Mouse (Mus musculus) brain, adult 2 months (tissue): ENCODE measurements at regions not wholly inside any gene's neighbourhood (a gene's known extent, or its start where the extent isn't known, plus 50 kb on each side); places are given as distances from the start of the nearest gene placed in this dataset.
"Not testable (repeated sequence)": the region's sequence is repeated elsewhere in the genome, so short reads cannot be mapped to it uniquely, and the experiment has no call there.

Experiments used
- DNase-seq: peaks from one replicate; pipeline ENCODE4 v3.0.0; 2011; ENCODE audit warnings: low read depth, low spot score

- DNase-seq: no peak
Observed at GRCm38 (mm10) chr4:22833851-22834440, 345.8 kb upstream of the Pou3f2 start.

GRCm38 (mm10) chr4:22803665-22804064 lies 315.5 kb upstream of the Pou3f2 start:
- no peak for DNase-seq

GRCm38 (mm10) chr4:22792826-22793225 lies 304.7 kb upstream of the Pou3f2 start:
- DNase-seq: no peak

- DNase-seq: no peak
Observed at GRCm38 (mm10) chr4:22787866-22788265, 299.7 kb upstream of the Pou3f2 start.

GRCm38 (mm10) chr4:22763026-22763425 lies 274.9 kb upstream of the Pou3f2 start:
- DNase-seq: not testable (repeated sequence)
